Mouse (Mus musculus) megakaryocyte, embryonic 14.5 days (primary cell): ENCODE data around the gene Lgals12.

Experiments
- FLI1 ChIP-seq: IDR thresholded peaks from 2 replicates; pipeline ENCODE4 v1.6.1; 2012; ENCODE audit warnings: low read length, inconsistent platforms, mixed read lengths
- GATA1 ChIP-seq: IDR thresholded peaks from 3 replicates; pipeline ENCODE4 v1.6.1; 2012; ENCODE audit warnings: mixed read lengths, low read length, inconsistent platforms, borderline replicate concordance

- TF ChIP-seq GATA1 (no peak), FLI1 (no peak)
Observed at GRCm38 (mm10) chr19:7605013-7605412, 2.0 kb downstream of the Lgals12 start.
